Mouse (Mus musculus): ENCODE data around the gene Txnrd3.
A peak's percentile ranks its signal among the peaks of the same experiment; 100 is the strongest.

Txnrd3 gene

DNA sequence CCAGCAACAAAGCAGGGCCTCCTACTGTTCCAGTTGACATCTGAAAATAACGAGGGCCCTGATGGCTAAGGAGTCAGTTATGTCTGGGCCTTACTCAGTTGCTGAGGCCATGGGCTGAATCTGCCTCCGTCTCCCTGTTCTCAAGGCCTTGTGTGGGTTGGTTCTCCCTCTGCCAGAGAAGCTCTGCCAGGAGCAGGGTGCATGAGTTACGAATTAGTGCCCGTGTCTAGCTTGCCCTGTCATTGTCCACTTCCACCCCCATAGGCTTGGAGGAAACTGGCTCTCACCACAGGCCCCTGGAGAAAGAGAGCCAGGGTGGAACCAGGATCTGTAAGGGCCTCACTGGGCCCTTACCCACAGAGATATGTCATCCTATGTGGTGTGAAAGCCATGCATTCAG lies 34.7 kb downstream of the Txnrd3 start:
- no peak for TF ChIP-seq NANOG (IDR thresholded peaks at IDR 0.05; ENCODE audit: borderline replicate concordance, low read length)
- TF ChIP-seq POU5F1 (IDR thresholded peaks at IDR 0.05; ENCODE audit: borderline replicate concordance, low read length): no peak
- TF ChIP-seq CTCF (conservative IDR thresholded peaks at IDR 0.05; ENCODE audit: low read length): no peak; the same call in 1 of the 2 replicates
- Histone ChIP-seq H3K4me1 (replicated peaks; ENCODE audit: low read depth, low read length) (peaks cover 3% of the 10 kb centered on the region), H3K36me3 (ENCODE audit: insufficient read depth, low read length) (peaks cover 23% of the 10 kb centered on the region), H3K4me3 (replicated peaks; ENCODE audit: low read length) (no peak overlapping the region), H3K9me3 (ENCODE audit: low read length) (no peaks in the 10 kb centered on the region), H3K27me3 (ENCODE audit: insufficient read depth, low read length) (no peaks in the 10 kb centered on the region)

DNA sequence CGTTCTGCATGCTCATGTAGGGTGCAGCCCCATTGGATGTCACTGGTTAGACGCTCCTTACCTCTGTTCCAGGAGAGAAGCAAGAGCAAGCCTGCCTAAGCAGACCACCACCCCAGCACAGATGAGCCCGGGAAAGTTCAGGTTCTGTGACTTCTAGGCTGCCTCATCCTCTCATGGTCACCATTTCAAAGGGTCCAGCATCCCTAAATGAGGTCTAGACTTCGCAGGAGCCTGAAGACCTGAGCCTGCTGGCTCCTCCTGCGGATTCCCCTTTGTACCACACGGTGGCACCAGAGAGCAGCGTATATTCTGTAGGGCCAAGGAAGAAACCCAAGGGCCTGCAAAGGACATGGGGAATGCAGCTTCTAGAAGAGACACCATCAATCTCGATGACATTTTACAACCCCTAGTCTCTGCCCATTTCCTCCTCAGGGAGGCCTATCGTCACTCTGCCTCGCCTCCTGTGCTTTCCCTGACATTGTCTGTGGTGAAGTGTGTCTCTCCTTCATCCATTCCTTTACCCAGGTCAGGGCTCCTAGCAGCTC lies 35.6 kb downstream of the Txnrd3 start:
- Histone ChIP-seq H3K4me1 (replicated peaks; ENCODE audit: low read depth, low read length) (peaks cover 3% of the 10 kb centered on the region), H3K4me3 (replicated peaks; ENCODE audit: low read length) (no peak overlapping the region), H3K9me3 (ENCODE audit: low read length) (no peaks in the 10 kb centered on the region), H3K36me3 (ENCODE audit: insufficient read depth, low read length) (peaks cover 14% of the 10 kb centered on the region), H3K27me3 (ENCODE audit: insufficient read depth, low read length) (no peaks in the 10 kb centered on the region)
- TF ChIP-seq CTCF (conservative IDR thresholded peaks at IDR 0.05; ENCODE audit: low read length) (peak; percentile 95), POU5F1 (IDR thresholded peaks at IDR 0.05; ENCODE audit: borderline replicate concordance, low read length) (no peak), NANOG (IDR thresholded peaks at IDR 0.05; ENCODE audit: borderline replicate concordance, low read length) (no peak)

DNA sequence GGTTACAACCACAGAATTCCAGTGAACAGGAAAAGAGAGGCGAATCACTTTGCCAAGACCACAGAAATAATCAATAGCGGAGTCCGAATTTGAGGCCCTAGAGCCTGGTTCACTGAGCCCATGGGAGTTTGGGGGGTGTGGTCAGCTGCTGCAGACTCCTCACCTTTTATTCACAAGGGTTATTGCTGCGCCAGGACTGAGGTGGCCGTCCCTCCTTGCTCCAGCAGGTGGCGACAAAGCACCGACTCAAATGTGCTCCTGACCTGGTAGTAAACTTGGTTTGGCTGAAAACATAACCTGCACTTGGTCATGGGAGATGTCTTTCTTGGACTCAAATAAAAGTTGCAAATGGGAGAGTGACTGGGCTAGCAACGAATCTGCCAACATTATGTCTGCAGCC lies 36.4 kb downstream of the Txnrd3 start:
- no peaks in the 10 kb centered on the region for H3K27me3 ChIP-seq (ENCODE audit: insufficient read depth, low read length)
- H3K4me3 ChIP-seq (replicated peaks; ENCODE audit: low read length): no peak overlapping the region
- no peaks in the 10 kb centered on the region for H3K9me3 ChIP-seq (ENCODE audit: low read length)
- H3K4me1 ChIP-seq (replicated peaks; ENCODE audit: low read depth, low read length): peaks cover 3% of the 10 kb centered on the region
- peaks cover 7% of the 10 kb centered on the region for H3K36me3 ChIP-seq (ENCODE audit: insufficient read depth, low read length)
- TF ChIP-seq CTCF (conservative IDR thresholded peaks at IDR 0.05; ENCODE audit: low read length) (peak; percentile 86), NANOG (IDR thresholded peaks at IDR 0.05; ENCODE audit: borderline replicate concordance, low read length) (no peak), POU5F1 (IDR thresholded peaks at IDR 0.05; ENCODE audit: borderline replicate concordance, low read length) (no peak)

DNA sequence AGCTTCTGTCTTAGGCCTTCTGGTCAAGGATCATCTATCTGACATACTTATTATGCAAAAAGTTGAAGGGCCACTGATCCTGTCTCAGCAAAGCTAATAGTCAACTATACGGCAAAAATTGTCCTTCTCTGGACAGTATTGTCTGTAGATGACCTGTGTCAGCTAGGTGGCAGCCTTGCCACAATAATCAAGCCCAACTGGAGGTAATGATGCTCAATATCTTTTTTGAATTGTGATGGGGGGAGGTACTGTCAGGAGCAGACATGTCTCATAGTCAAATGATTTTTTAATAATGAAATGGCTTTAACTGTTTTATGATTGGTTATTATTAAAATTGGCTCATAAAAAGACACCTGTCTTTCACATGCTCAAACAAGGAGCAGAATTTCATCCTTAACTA lies 40.4 kb downstream of the Txnrd3 start:
- H3K36me3 ChIP-seq (ENCODE audit: insufficient read depth, low read length): no peaks in the 10 kb centered on the region
- no peaks in the 10 kb centered on the region for H3K27me3 ChIP-seq (ENCODE audit: insufficient read depth, low read length)
- no peak for TF ChIP-seq NANOG (IDR thresholded peaks at IDR 0.05; ENCODE audit: borderline replicate concordance, low read length)
- TF ChIP-seq POU5F1 (IDR thresholded peaks at IDR 0.05; ENCODE audit: borderline replicate concordance, low read length): no peak
- TF ChIP-seq CTCF (conservative IDR thresholded peaks at IDR 0.05; ENCODE audit: low read length): 0 out of 2 replicates have a peak, but pooled peaks have one; percentile 5
- H3K9me3 ChIP-seq (ENCODE audit: low read length): no peaks in the 10 kb centered on the region
- no peak overlapping the region for H3K4me3 ChIP-seq (replicated peaks; ENCODE audit: low read length)
- peaks cover 3% of the 10 kb centered on the region for H3K4me1 ChIP-seq (replicated peaks; ENCODE audit: low read depth, low read length)

DNA sequence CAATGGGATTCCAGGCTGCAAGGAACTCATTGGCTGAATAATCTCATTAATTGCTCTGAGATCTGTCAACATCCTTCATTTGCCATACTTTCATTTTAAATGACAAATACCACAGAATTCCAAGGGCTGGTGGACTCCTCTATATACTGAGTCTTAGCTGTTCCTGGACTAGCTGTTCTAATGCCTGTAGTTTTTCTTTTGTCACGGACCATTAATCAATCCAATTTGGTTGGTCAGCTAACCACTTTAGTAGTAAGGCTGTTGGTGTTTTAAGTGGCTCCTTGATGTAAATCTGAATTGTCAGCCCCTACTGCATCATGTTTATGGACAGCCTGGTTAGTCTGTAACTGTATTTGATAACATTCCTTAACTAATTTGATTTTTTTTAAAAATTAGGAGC lies 43.3 kb downstream of the Txnrd3 start:
- no peaks in the 10 kb centered on the region for H3K36me3 ChIP-seq (ENCODE audit: insufficient read depth, low read length)
- TF ChIP-seq POU5F1 (IDR thresholded peaks at IDR 0.05; ENCODE audit: borderline replicate concordance, low read length) (no peak), CTCF (conservative IDR thresholded peaks at IDR 0.05; ENCODE audit: low read length) (no peak), NANOG (IDR thresholded peaks at IDR 0.05; ENCODE audit: borderline replicate concordance, low read length) (no peak)
- no peak overlapping the region for H3K4me3 ChIP-seq (replicated peaks; ENCODE audit: low read length)
- no peaks in the 10 kb centered on the region for H3K4me1 ChIP-seq (replicated peaks; ENCODE audit: low read depth, low read length)
- no peaks in the 10 kb centered on the region for H3K27me3 ChIP-seq (ENCODE audit: insufficient read depth, low read length)
- H3K9me3 ChIP-seq (ENCODE audit: low read length): no peaks in the 10 kb centered on the region

DNA sequence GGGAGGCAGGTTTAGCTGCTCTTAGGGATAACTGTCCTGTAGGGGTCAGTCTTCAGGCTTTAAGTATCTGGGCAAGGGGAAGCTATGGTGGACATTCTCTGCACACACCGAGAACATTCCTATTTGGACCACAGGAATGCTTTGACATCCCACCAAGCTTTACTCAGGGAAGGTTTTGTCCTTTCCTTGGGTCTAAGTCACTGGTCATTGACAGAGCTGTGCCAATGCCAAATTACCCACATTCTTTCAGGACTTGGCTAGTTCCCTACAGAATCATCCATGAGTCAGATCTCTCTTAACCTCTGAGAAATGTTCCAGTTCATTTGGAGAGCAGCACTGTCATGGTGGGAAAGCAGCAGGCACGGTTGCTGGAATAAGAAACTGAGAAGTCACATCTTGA lies 62.8 kb downstream of the Txnrd3 start:
- TF ChIP-seq NANOG (IDR thresholded peaks at IDR 0.05; ENCODE audit: borderline replicate concordance, low read length) (no peak), POU5F1 (IDR thresholded peaks at IDR 0.05; ENCODE audit: borderline replicate concordance, low read length) (no peak), CTCF (conservative IDR thresholded peaks at IDR 0.05; ENCODE audit: low read length) (no peak)
- H3K27me3 ChIP-seq (ENCODE audit: insufficient read depth, low read length): no peaks in the 10 kb centered on the region
- H3K4me3 ChIP-seq (replicated peaks; ENCODE audit: low read length): no peak overlapping the region
- H3K9me3 ChIP-seq (ENCODE audit: low read length): peaks cover 16% of the 10 kb centered on the region; the same call in 1 of the 2 replicates
- H3K36me3 ChIP-seq (ENCODE audit: insufficient read depth, low read length): no peaks in the 10 kb centered on the region
- H3K4me1 ChIP-seq (replicated peaks; ENCODE audit: low read depth, low read length): no peaks in the 10 kb centered on the region

DNA sequence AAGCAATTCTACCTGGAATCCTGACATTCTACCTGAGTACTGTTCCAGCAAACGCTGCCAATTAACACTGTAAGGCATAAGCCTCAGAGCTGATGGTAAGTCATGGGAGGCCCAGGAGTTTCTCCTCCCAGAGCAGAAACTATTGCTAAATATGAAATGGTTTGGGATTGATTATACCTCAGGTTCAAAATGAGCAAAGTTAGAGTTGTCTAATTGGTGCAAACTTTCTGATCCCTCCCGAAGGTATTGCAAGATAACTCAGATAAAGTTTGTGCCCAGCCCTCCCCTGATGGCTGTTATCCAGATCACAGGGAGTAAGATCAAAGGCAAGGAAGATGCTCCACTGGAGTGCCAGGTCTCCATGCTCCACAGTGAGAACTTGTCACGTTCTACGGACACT lies 63.5 kb downstream of the Txnrd3 start, which contains the start of gene Vmn1r40:
Gene Vmn1r40 (plus strand): TSS at position 301 of the 400 bp plus-strand sequence.
- Histone ChIP-seq H3K27me3 (ENCODE audit: insufficient read depth, low read length) (no peaks in the 10 kb centered on the region), H3K4me1 (replicated peaks; ENCODE audit: low read depth, low read length) (no peaks in the 10 kb centered on the region), H3K4me3 (replicated peaks; ENCODE audit: low read length) (no peak within 1 kb of the TSS), H3K36me3 (ENCODE audit: insufficient read depth, low read length) (no peaks in the 10 kb centered on the region), H3K9me3 (ENCODE audit: low read length) (peaks cover 16% of the 10 kb centered on the region; the same call in 1 of the 2 replicates)
- TF ChIP-seq NANOG (IDR thresholded peaks at IDR 0.05; ENCODE audit: borderline replicate concordance, low read length) (no peak), CTCF (conservative IDR thresholded peaks at IDR 0.05; ENCODE audit: low read length) (no peak), POU5F1 (IDR thresholded peaks at IDR 0.05; ENCODE audit: borderline replicate concordance, low read length) (no peak)

DNA sequence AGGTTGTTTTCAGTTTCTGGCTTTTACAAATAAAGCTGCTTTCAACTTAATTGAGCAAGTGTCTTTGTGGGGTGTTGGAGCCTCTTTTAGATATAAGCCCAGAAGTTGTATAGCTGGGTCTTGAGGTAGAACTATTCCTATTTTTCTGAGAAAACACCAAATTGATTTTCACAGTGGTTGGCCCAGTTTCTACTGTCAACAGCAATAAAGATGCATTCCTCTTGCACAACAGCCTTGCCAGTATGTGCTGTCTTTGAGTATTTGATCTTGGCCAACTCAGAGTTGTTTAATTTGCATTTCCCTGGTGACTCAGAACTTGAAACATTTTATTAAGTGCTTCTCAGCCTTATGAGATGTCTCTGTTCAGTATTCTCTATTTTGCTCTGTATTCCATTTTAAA lies 74.3 kb downstream of the Txnrd3 start:
- H3K4me1 ChIP-seq (replicated peaks; ENCODE audit: low read depth, low read length): no peaks in the 10 kb centered on the region
- no peak for TF ChIP-seq NANOG (IDR thresholded peaks at IDR 0.05; ENCODE audit: borderline replicate concordance, low read length)
- H3K4me3 ChIP-seq (replicated peaks; ENCODE audit: low read length): no peak overlapping the region
- no peaks in the 10 kb centered on the region for H3K36me3 ChIP-seq (ENCODE audit: insufficient read depth, low read length)
- no peaks in the 10 kb centered on the region for H3K27me3 ChIP-seq (ENCODE audit: insufficient read depth, low read length)
- H3K9me3 ChIP-seq (ENCODE audit: low read length): 0 out of 2 replicates have a peak, but pooled peaks cover 6% of the 10 kb centered on the region
